Mouse (Mus musculus) liver, embryonic 15.5 days (tissue): ENCODE data around the gene Nmu. TPM values are rescaled to one million over a fixed set of nuclear protein-coding genes. Genes with fewer than 3 reads are reported as not detected.

ENCODE experiments used
- ATAC-seq: fragments of 200-750 bp; cut with Nextera tagmentation; 2 replicates; pipeline ENCODE4 v1.8.0; 2017; ENCODE audit warnings: moderate number of reproducible peaks, mild to moderate bottlenecking, moderate library complexity; ENCODE audit not compliant: insufficient read depth
- H3K27ac ChIP-seq: fragments of 300-500 bp; sonication (generic); replicated peaks from 2 replicates; pipeline ENCODE4 v1.5.1; 2015; ENCODE audit warnings: mild to moderate bottlenecking, inconsistent platforms
- H3K27me3 ChIP-seq: fragments of 300-500 bp; sonication (generic); 2 replicates; pipeline ENCODE4 v1.6.1; 2015; ENCODE audit warnings: mild to moderate bottlenecking, inconsistent platforms
- H3K36me3 ChIP-seq: fragments of 300-500 bp; sonication (generic); replicated peaks from 2 replicates; pipeline ENCODE4 v1.6.1; 2015; ENCODE audit warnings: moderate library complexity, mild to moderate bottlenecking, inconsistent platforms
- H3K4me1 ChIP-seq: fragments of 300-500 bp; sonication (generic); replicated peaks from 2 replicates; pipeline ENCODE4 v1.6.1; 2015; ENCODE audit warnings: inconsistent platforms
- H3K4me2 ChIP-seq: fragments of 300-500 bp; sonication (generic); 2 replicates; pipeline ENCODE4 v1.6.1; 2015; ENCODE audit warnings: moderate library complexity, mild to moderate bottlenecking, inconsistent platforms
- H3K4me3 ChIP-seq: fragments of 300-500 bp; sonication (generic); replicated peaks from 2 replicates; pipeline ENCODE4 v1.5.1; 2015; ENCODE audit warnings: mild to moderate bottlenecking, inconsistent platforms
- H3K9ac ChIP-seq: fragments of 300-500 bp; sonication (generic); 2 replicates; pipeline ENCODE4 v1.6.1; 2015; ENCODE audit warnings: moderate library complexity, mild to moderate bottlenecking, inconsistent platforms
- H3K9me3 ChIP-seq: fragments of 300-500 bp; sonication (generic); replicated peaks from 2 replicates; pipeline ENCODE4 v1.6.1; 2016; ENCODE audit warnings: inconsistent platforms
- WGBS: fragments of 180-500 bp; shearing (Covaris S2); methylation state at CpG from one replicate; pipeline ENCODE4 v1.1.7; 2015; ENCODE audit warnings: mixed read lengths; ENCODE audit not compliant: insufficient replicate concordance; 5-methylcytosine and 5-hydroxymethylcytosine counted together
- polyA plus RNA-seq: library from polyadenylated mRNA; unstranded; fragments of >200 nt; fragmentation: Nextera tagmentation; extraction: Ambion mirVana; gene quantifications from 2 replicates; pipeline ENCODE4 v1.2.1, GENCODE M21; 2015

Nmu gene
- polyA plus RNA-seq, result not detected in 2 replicates

DNA sequence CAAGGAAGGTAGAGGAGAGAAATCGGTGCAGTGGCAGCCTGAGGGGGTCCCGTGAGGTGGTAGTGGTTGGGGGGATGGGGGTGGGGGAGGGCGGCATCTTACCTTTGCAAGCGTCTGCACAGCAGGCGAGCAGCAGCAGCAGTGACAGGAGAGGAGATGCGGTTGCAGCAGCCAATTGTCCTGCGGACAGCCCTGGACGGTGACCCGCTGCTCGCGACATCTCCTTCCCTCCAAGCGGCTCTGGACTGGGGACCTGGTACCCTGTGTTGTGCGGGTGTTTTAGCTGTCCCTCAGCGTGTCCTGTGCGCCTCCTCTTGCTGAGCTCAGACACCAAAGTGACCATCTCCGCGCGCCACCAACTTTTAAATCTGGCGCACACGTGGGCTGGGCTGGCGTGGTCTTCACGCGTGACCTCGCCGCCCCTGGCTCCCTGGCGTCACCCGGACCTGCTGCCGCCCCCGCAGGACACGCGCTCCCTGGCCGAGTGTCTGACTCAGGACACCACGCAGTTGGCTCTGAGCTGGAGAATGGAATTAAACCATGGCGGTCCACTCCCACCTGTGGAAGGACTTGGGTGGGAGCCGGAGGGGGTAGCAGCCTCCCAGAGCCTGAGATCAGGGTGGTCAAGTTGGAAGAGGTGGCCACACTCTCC, at the start of gene Nmu:
Gene Nmu (minus strand): TSS at position 336 of the 652 bp plus-strand sequence.
- Histone ChIP-seq H3K9me3 (no peaks in the 10 kb centered on the region), H3K27ac (no peak within 1 kb of the TSS), H3K4me1 (0 out of 2 replicates have a peak, but pooled peaks cover 4% of the 10 kb centered on the region), H3K9ac (no peak within 1 kb of the TSS), H3K27me3 (peaks cover 39% of the 10 kb centered on the region), H3K36me3 (no peaks in the 10 kb centered on the region), H3K4me3 (no peak within 1 kb of the TSS), H3K4me2 (peak within 1 kb of the TSS; percentile 13; the same call in 1 of the 2 replicates)
- no peak for ATAC-seq
- 6% methylated on average over 35 of the region's 35 CpGs for WGBS

DNA sequence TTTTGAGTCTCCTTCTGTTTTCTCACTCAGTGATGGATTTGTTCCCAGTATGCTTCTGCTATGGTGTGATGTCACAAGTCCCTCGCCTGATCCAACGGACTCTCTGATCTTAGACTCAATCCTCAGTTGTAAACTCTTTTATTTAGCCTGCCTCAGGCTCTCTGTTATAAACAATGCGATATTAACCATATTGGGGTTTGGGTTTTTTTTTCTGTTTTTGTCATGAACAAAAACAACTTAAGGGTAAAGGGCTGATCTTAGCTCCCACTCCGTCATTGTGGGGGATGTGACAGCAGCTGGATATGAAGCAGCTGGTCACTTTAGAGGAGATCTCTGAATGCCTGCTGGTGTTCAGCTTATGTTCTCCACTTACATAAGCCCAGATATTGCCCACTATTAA, 48.1 kb upstream of the Nmu start:
- no peak overlapping the region for H3K27ac ChIP-seq
- no peak overlapping the region for H3K9ac ChIP-seq
- H3K36me3 ChIP-seq, result no peaks in the 10 kb centered on the region
- H3K4me2 ChIP-seq, result no peak overlapping the region
- H3K27me3 ChIP-seq, result no peaks in the 10 kb centered on the region
- H3K9me3 ChIP-seq, result no peaks in the 10 kb centered on the region
- no peak overlapping the region for H3K4me3 ChIP-seq
- ATAC-seq, result no peak
- H3K4me1 ChIP-seq, result no peaks in the 10 kb centered on the region
- WGBS, result 60% methylated on average over 4 of the region's 4 CpGs

DNA sequence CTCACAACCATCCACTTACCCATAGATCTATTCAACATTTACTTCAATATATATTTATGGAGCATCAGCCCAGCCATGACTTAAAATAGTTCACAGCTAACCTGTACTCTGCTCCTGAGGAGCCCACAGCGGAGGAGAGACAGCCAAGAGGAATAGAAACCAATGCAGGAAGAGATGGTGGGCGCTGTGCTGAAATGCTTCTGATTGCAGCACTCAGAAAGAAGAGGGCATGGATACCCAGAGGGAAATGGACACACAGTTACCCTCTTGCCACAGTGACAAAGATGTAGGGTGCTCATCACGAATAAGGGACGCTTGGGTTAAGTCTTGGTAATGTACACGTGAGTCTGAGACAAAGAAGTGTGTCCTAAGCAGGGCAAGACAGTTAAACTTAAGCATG, 30.8 kb upstream of the Nmu start:
- Histone ChIP-seq H3K36me3 (no peaks in the 10 kb centered on the region), H3K4me1 (no peaks in the 10 kb centered on the region), H3K27me3 (no peaks in the 10 kb centered on the region), H3K9me3 (no peaks in the 10 kb centered on the region), H3K4me3 (no peak overlapping the region), H3K27ac (no peak overlapping the region), H3K9ac (no peak overlapping the region), H3K4me2 (no peak overlapping the region)
- WGBS, result 57% methylated on average over 5 of the region's 5 CpGs
- ATAC-seq, result no peak

- Histone ChIP-seq H3K9me3 (no peaks in the 10 kb centered on the region), H3K36me3 (no peaks in the 10 kb centered on the region), H3K4me3 (no peak overlapping the region), H3K4me2 (no peak overlapping the region), H3K9ac (no peak overlapping the region), H3K27me3 (no peaks in the 10 kb centered on the region), H3K27ac (no peak overlapping the region), H3K4me1 (no peaks in the 10 kb centered on the region)
- no peak for ATAC-seq
- 70% methylated on average over 10 of the region's 10 CpGs for WGBS
These were observed 25.6 kb upstream of the Nmu start for GRCm38 (mm10) chr5:76389041-76389795.

- Histone ChIP-seq H3K4me3 (no peak overlapping the region), H3K9me3 (no peaks in the 10 kb centered on the region), H3K4me2 (no peak overlapping the region), H3K27ac (no peak overlapping the region), H3K27me3 (no peaks in the 10 kb centered on the region), H3K36me3 (no peaks in the 10 kb centered on the region), H3K9ac (no peak overlapping the region), H3K4me1 (no peaks in the 10 kb centered on the region)
- WGBS, result 65% methylated on average over 2 of the region's 2 CpGs
- ATAC-seq, result no peak
These were observed 24.9 kb upstream of the Nmu start for GRCm38 (mm10) chr5:76388474-76388873.

DNA sequence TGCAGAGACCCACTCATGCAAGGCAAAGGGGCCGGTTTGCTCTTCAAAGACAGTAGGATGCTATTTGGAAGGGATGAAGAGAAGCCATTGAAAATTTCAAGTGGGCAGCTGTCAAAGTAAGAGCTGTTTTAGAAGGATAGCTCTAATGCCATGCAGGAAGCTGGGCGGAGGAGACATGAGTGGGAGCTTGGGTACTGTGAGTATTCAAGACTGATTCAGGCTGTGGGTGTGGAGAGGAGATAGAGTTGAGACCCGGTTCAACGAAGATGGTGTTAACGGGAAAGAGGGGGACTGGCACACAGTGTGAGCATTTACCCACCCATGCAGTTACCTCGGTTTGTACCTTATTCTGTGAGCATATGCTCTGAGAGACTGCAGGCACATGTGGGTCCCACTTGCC, 20.1 kb upstream of the Nmu start:
- H3K27me3 ChIP-seq, result no peaks in the 10 kb centered on the region
- H3K9me3 ChIP-seq, result no peaks in the 10 kb centered on the region
- no peak overlapping the region for H3K9ac ChIP-seq
- no peaks in the 10 kb centered on the region for H3K36me3 ChIP-seq
- no peaks in the 10 kb centered on the region for H3K4me1 ChIP-seq
- WGBS, result 58% methylated on average over 6 of the region's 6 CpGs
- no peak overlapping the region for H3K27ac ChIP-seq
- no peak for ATAC-seq
- H3K4me2 ChIP-seq, result no peak overlapping the region
- no peak overlapping the region for H3K4me3 ChIP-seq

- no peak for ATAC-seq
- Histone ChIP-seq H3K4me2 (no peak overlapping the region), H3K4me3 (no peak overlapping the region), H3K9me3 (no peaks in the 10 kb centered on the region), H3K9ac (no peak overlapping the region), H3K4me1 (no peaks in the 10 kb centered on the region), H3K27me3 (no peaks in the 10 kb centered on the region), H3K27ac (no peak overlapping the region), H3K36me3 (no peaks in the 10 kb centered on the region)
- 59% methylated on average over 5 of the region's 5 CpGs for WGBS
These were observed 18.2 kb upstream of the Nmu start for GRCm38 (mm10) chr5:76381836-76382235.

GRCm38 (mm10) chr5:76379216-76379615, 15.6 kb upstream of the Nmu start:
- H3K9ac ChIP-seq, result no peak overlapping the region
- H3K9me3 ChIP-seq, result no peaks in the 10 kb centered on the region
- no peaks in the 10 kb centered on the region for H3K4me1 ChIP-seq
- no peak overlapping the region for H3K4me2 ChIP-seq
- no peaks in the 10 kb centered on the region for H3K27me3 ChIP-seq
- H3K27ac ChIP-seq, result no peak overlapping the region
- ATAC-seq, result no peak
- no peak overlapping the region for H3K4me3 ChIP-seq
- no peaks in the 10 kb centered on the region for H3K36me3 ChIP-seq
- WGBS, result 44% methylated on average over 3 of the region's 3 CpGs

GRCm38 (mm10) chr5:76369215-76369840, 5.7 kb upstream of the Nmu start:
- 48% methylated on average over 8 of the region's 8 CpGs for WGBS
- no peak overlapping the region for H3K9ac ChIP-seq
- no peak for ATAC-seq
- H3K36me3 ChIP-seq, result no peaks in the 10 kb centered on the region
- no peaks in the 10 kb centered on the region for H3K9me3 ChIP-seq
- peaks cover 11% of the 10 kb centered on the region for H3K27me3 ChIP-seq
- no peak overlapping the region for H3K4me2 ChIP-seq
- H3K4me3 ChIP-seq, result no peak overlapping the region
- no peaks in the 10 kb centered on the region for H3K4me1 ChIP-seq
- H3K27ac ChIP-seq, result no peak overlapping the region

DNA sequence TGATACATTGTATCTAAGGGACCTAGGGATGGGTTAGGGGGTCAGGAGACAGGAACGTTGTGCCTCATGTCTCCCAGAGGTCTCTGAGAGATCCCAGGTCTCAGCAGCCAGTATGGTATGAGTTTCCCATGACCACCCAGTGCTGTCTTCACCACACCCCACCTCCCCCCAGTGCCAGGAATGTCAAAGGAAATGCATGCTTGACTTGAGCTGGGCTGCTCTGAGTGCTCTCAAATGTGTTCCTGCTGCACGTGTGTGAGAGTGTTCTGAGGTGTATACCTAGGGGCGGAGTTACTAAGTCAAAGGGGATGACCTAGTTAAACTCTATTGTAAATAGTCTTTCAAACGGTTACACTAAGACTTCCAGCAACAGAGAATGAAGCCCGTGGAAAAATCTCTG, 1.8 kb upstream of the Nmu start:
- Histone ChIP-seq H3K4me3 (no peak overlapping the region), H3K4me1 (0 out of 2 replicates have a peak, but pooled peaks cover 4% of the 10 kb centered on the region), H3K27ac (no peak overlapping the region), H3K9me3 (no peaks in the 10 kb centered on the region), H3K27me3 (peaks cover 38% of the 10 kb centered on the region), H3K4me2 (no peak overlapping the region), H3K36me3 (no peaks in the 10 kb centered on the region), H3K9ac (no peak overlapping the region)
- 42% methylated on average over 5 of the region's 5 CpGs for WGBS
- no peak for ATAC-seq

- H3K9me3 ChIP-seq, result no peaks in the 10 kb centered on the region
- no peak overlapping the region for H3K4me2 ChIP-seq
- H3K9ac ChIP-seq, result no peak overlapping the region
- H3K4me1 ChIP-seq, result 0 out of 2 replicates have a peak, but pooled peaks cover 4% of the 10 kb centered on the region
- peaks cover 39% of the 10 kb centered on the region for H3K27me3 ChIP-seq
- no peak overlapping the region for H3K27ac ChIP-seq
- no peak for ATAC-seq
- no peak overlapping the region for H3K4me3 ChIP-seq
- H3K36me3 ChIP-seq, result no peaks in the 10 kb centered on the region
- WGBS, result 59% methylated on average over 4 of the region's 4 CpGs
These were observed 2.8 kb downstream of the Nmu start for GRCm38 (mm10) chr5:76360786-76361185.
